Mouse (Mus musculus) urinary bladder, postnatal 0 days (tissue): Measurements from ENCODE around the gene Vmn1r221. TPM values are rescaled to one million over a fixed set of nuclear protein-coding genes. Genes with fewer than 3 reads are reported as not detected.

Experiments used
- polyA plus RNA-seq: library from polyadenylated mRNA; unstranded; fragments of >200 nt; fragmentation: Nextera tagmentation; extraction: Ambion mirVana; gene quantifications from 2 replicates; pipeline ENCODE4 v1.2.1, GENCODE M21; 2015

Gene Vmn1r221
- polyA plus RNA-seq: not detected in 2 replicates

GRCm38 (mm10) chr13:23213827-23214226 is at the start of gene Vmn1r221:
TSS of gene Vmn1r221 (plus strand) at chr13:23214127.

GRCm38 (mm10) chr13:23187875-23188274 is 26.1 kb upstream of the Vmn1r221 start, which contains the start of gene Vmn1r220:
TSS of gene Vmn1r220 (minus strand) at chr13:23187975.

GRCm38 (mm10) chr13:23235847-23236246 is 21.9 kb downstream of the Vmn1r221 start, which contains the start of gene Vmn1r222:
TSS of gene Vmn1r222 (minus strand) at chr13:23235947.

GRCm38 (mm10) chr13:23246834-23247233 is 32.9 kb downstream of the Vmn1r221 start, which contains the start of gene Vmn1r223:
TSS of gene Vmn1r223 (plus strand) at chr13:23247134.

Other genes starting within 250 kb of the Vmn1r221 start
- gene Vmn1r213, start 206.5 kb upstream of the Vmn1r221 start, polyA plus RNA-seq: not detected in 2 replicates
- not detected in 2 replicates for gene Vmn1r214, start 183.7 kb upstream of the Vmn1r221 start, polyA plus RNA-seq
- not detected in 2 replicates for gene Vmn1r215, start 146.1 kb upstream of the Vmn1r221 start, polyA plus RNA-seq
- not detected in 2 replicates for gene Vmn1r217, start 95.9 kb upstream of the Vmn1r221 start, polyA plus RNA-seq
- not detected in 2 replicates for gene Vmn1r218, start 81.0 kb upstream of the Vmn1r221 start, polyA plus RNA-seq
- gene Vmn1r219, start 54.8 kb upstream of the Vmn1r221 start, polyA plus RNA-seq: 0.02 TPM in 1 of 2 replicates, not detected in the other
- not detected in 2 replicates for gene Vmn1r220, start 26.2 kb upstream of the Vmn1r221 start, polyA plus RNA-seq
- not detected in 2 replicates for gene Vmn1r222, start 21.8 kb downstream of the Vmn1r221 start, polyA plus RNA-seq
- gene Vmn1r223, start 33.0 kb downstream of the Vmn1r221 start, polyA plus RNA-seq: not detected in 2 replicates
- gene Zfp322a, start 155.1 kb downstream of the Vmn1r221 start, polyA plus RNA-seq: 19.6 and 25.9 TPM in 2 replicates
- 7.0 and 8.6 TPM in 2 replicates for gene Abt1, start 209.7 kb downstream of the Vmn1r221 start, polyA plus RNA-seq